Mouse (Mus musculus): ENCODE data around the gene Spats2l.

Gene Spats2l

GRCm38 (mm10) chr1:57824966-57825759 lies 51.2 kb downstream of the Spats2l start:
- no peak for DNase-seq (ENCODE audit: low spot score in 2 of 2)

DNA sequence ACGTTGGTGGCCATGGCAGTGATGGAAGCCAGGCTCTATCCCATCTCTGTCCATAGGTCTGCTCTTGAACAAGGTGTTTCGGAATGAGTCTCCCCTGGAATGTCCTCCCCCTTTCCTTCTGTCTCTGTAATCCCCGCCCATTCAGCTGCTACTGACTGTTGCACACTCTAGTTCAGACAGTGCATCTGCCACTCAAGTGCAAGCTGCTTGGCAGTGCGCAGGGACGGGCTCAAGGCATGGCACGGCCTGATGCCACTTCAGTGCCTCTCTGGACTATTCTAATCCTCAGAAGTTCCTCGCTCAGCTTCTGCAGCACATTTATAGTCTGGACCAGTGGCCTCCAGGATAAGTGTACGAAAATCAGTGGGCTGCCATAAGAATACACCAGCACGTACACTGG lies 52.3 kb downstream of the Spats2l start:
- no peak for DNase-seq (ENCODE audit: low spot score in 2 of 2)

DNA sequence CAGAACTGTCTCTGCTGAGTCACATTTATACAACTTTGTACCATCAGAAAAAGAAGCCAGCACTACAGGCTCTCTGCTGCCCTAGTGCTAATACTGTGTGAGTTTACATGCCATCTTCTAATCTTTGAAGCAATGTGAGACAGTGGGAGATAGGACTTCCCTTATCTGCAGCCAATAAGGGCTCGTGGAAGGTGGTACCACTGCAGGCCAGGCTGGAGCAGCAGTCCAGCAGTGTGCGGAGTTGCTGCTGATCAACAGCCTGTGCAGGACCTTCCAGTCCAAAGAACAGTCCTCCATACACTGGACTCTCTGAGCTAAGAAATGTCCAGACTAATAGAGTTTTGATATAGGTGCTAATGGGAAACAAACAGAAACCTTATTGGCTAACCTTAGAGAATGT lies 59.2 kb downstream of the Spats2l start:
- no peak for DNase-seq (ENCODE audit: low spot score in 2 of 2)

DNA sequence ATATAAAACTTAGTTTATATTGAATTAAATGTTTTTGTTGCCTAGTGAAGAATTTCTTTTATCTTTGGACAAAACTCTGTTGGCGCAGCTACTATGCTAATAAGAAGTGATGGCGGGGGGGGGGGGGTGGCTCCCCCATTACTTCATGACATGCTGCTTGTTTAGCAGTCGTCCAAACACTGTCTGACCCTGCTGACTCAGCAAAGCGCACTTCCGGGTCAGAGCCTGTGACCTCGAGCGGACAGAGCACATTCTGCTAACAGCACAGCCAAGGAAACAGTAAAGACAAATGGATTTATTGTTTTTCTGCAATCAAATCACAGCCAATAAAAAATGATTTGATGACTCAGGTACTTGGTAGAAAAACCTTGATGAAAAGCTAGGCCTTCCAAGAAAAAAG lies 61.2 kb downstream of the Spats2l start:
- no peak for DNase-seq (ENCODE audit: low spot score in 2 of 2)

- DNase-seq (ENCODE audit: low spot score in 2 of 2): no peak
These were observed 62.8 kb downstream of the Spats2l start for GRCm38 (mm10) chr1:57836686-57837317.

- no peak for DNase-seq (ENCODE audit: low spot score in 2 of 2)
These were observed 65.9 kb downstream of the Spats2l start for GRCm38 (mm10) chr1:57839863-57840262.

GRCm38 (mm10) chr1:57845054-57845722 lies 71.2 kb downstream of the Spats2l start:
- DNase-seq (ENCODE audit: low spot score in 2 of 2): no peak

DNA sequence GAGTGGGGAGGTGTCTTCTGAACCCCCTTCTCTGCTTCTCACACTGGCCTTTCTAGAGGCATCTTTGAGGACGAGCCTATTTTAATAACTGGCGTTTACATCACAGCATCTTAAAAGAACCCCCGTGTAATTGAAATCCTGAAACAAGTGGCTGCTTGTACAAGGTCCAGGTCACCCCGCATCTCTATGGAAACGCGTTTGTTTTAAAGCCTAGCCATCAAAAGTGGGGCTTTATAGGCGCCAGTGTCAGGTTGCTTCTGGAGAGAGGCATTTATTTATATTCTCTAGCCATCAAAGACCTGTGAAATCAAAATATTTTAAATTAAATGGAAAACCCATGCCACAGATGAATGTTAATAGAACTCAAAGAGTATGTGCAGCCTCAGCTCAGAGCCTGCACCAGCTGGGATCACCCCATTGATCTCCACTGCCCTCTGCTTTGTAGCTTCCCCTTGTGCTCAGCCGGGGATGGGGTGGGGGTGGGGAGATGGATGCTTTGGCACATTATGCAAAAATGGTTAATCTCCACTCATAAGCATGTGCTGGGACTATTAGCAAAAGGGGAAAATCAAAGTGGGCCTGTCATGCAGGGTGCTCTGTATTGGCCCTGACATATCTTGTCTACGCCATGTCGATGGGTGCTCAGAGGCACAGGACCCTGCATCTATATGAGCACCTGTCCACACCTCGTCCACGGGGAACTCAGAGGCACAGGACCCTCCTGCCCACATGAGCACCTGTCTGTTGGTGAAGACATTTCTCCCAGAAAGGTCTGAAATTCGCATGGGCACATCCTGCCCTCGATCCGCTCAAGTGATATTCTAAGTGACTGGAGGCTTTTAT lies 73.1 kb downstream of the Spats2l start:
- no peak for DNase-seq (ENCODE audit: low spot score in 2 of 2)

DNA sequence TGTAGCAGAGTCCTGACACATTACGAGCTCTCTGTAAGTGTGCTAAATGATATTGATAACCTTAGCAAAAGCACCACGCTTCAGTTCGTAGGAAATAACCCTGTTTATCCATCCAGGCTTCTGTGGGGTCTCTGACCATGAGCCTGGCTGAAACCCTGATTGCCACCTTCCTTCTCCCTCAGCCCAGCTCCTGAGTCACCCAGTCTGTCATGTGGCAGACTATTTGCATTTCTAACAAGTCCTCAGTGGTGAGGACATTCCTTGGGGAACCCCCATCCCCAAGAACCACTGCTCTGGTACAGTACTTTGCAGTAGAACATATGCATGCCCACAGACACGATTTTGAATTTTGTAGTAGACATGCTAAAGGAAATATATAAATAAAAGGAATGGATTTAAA lies 75.1 kb downstream of the Spats2l start:
- no peak for DNase-seq (ENCODE audit: low spot score in 2 of 2)

DNA sequence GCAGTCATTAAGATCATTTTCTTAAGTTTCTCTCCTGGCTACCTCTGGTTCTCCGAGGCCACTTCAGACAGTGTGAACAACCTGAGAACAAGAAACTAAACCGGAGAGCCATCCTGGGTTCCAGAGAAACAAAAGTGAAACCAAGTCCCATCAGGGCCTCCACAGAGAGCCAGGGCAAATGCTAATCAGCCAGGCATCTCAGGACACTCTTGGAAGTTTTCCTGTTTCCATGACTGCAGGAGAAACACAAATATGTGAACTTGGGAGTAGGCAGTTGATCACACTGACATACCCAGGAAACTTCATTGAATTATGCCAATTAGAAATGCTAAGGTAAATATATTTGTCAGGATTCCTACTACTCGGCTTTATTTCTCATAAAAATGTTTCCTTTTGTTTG lies 76.0 kb downstream of the Spats2l start:
- no peak for DNase-seq (ENCODE audit: low spot score in 2 of 2)

- DNase-seq (ENCODE audit: low spot score in 2 of 2): no peak
These were observed 77.9 kb downstream of the Spats2l start for GRCm38 (mm10) chr1:57851871-57852270.

- DNase-seq (ENCODE audit: low spot score in 2 of 2): no peak
These were observed 78.8 kb downstream of the Spats2l start for GRCm38 (mm10) chr1:57852562-57853271.

GRCm38 (mm10) chr1:57857799-57858198 lies 83.8 kb downstream of the Spats2l start:
- DNase-seq (ENCODE audit: low spot score in 2 of 2): no peak

DNA sequence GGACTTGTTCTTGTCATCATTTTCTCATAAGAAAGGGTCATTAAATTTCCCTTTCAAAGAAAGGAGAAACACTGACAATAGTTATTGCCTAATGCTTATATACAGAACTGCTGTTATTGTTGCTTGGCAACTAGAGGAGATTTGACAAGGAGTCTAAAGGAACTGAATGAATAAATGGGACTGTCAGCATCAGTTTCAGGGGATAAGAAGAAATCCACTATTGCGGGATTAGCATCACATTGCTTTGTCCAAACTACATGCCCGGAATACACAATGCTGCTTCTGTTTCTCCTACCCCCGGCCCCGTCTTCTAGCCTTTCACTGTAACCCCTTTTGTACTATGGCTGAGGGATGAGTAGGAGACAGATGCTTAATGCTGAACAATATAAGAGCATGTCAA lies 88.1 kb downstream of the Spats2l start:
- DNase-seq (ENCODE audit: low spot score in 2 of 2): no peak

GRCm38 (mm10) chr1:57868651-57869050 lies 94.7 kb downstream of the Spats2l start:
- DNase-seq (ENCODE audit: low spot score in 2 of 2): no peak

GRCm38 (mm10) chr1:57872006-57872405 lies 98.0 kb downstream of the Spats2l start:
- DNase-seq (ENCODE audit: low spot score in 2 of 2): no peak

DNA sequence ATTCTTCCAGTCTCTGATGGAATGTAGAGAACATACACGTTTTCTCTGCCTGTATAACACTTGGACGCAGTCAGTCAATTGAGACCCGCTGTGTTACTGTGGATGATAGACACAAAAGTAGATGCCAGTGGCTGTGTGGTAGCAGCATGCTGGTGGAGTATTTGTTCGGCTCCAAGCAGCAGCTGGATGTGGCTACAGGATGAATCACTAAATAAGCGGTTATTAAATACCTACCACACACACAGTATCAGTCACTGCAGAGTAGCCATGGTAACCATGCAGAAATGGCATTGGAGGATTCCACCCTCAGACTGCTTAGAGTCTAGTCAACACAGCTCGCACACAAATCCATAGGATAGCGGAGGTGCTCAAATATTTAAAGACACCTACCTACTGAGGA lies 100.0 kb downstream of the Spats2l start:
- no peak for DNase-seq (ENCODE audit: low spot score in 2 of 2)

- DNase-seq (ENCODE audit: low spot score in 2 of 2): no peak
These were observed 101.1 kb downstream of the Spats2l start for GRCm38 (mm10) chr1:57875109-57875508.

- DNase-seq (ENCODE audit: low spot score in 2 of 2): no peak
These were observed 101.5 kb downstream of the Spats2l start for GRCm38 (mm10) chr1:57875512-57875911.

DNA sequence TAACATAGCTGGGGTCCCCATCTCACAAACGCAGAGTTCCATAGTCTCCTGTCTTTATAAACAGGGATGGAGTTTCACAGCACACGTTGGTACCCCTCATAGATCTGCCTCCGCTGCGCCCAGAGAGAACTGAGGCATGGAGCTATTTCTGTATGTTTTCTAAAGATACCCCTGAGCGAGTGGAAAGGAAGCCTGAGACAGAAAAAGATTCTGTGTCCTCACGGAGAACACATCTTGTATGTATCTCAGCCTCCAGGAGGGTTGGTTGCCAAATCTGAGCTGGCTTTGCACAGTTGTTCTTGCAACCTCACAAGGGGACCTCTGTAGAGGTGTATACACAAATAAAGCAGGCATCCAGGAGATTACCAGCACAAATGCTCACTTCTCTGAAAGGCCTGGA lies 105.0 kb downstream of the Spats2l start:
- no peak for DNase-seq (ENCODE audit: low spot score in 2 of 2)

DNA sequence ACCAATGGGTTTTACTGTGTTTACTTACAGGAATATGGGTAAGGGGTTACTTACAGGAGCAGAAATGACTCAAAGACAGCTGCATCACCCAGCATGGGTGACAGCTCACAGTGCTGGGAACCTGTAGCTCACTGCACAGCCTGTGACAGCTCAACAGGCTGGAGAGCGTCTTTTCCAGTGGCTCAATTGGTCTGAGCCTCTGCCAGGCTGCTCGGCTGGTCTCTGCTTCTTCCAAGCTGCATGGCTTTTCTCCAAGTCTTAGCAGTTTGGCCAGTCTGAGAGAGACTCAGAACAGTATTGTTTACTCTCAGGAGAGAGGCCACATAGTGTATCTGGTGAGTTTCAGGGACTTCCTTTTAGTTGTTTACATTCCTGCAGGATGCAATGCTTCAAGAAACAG lies 110.9 kb downstream of the Spats2l start:
- DNase-seq (ENCODE audit: low spot score in 2 of 2): no peak

All from frontal cortex, postnatal 25 days (tissue).